Mouse (Mus musculus): ENCODE results near the gene Emilin2.

DNA sequence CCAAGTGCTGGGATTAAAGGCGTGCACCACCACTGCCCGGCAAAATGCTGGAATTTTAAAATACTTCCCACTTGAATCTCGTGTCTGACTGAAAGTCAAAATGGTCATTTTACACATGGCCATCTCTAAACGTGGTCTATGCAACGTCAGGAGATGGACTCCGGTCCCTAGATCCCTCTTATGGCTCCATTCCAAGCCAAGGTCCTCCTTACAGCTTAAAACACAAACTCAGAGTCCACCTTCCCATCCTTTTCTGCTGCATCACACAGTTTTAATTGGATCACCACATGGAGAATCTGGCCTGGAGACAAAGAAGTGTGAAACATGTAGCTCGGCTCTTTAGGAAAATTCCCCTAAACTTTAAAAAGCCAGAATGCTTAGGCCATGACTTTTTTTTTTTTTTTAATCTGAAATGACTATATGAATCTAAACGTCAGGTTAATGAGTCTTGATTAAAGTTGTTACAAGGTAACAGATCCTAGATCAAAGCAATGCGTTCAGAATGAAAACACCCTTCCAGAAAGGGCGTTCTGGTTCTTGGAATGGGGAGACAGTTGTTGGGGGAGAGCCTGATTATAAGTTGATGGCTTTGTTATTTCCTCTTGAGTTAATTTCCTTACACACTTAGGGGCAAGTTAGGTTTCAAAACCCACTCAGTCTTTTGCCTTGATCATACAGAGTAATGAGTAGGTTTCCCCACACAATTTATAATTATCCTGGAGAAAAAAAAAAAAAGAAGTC lies 22.8 kb downstream of the Emilin2 start:
- TF ChIP-seq CTCF (IDR thresholded peaks at IDR 0.05; ENCODE audit: low read depth) (no peak), EP300 (optimal IDR thresholded peaks at IDR 0.05) (no peak)
